ENCODE assay signal across 8 mouse cellular contexts in genomic region chr1:180812463-180813408, GRCm38 (mm10). TPM values are rescaled to one million over a fixed set of nuclear protein-coding genes. Genes with fewer than 3 reads are reported as not detected.
A peak's percentile ranks its signal among the peaks of the same experiment; 100 is the strongest.
DNase-seq lines count a peak whose midpoint lies in the region; ATAC-seq and TF ChIP-seq lines count a peak whose summit lies in the region.

No protein-coding gene starts in this region.

- peaks cover 19% of the 10 kb centered on the region for H3K36me3 ChIP-seq in embryonic facial prominence, embryonic 15.5 days
- H3K36me3 ChIP-seq in heart, embryonic 11.5 days (ENCODE audit: control insufficient read depth, insufficient read depth, low read length): peaks cover 8% of the 10 kb centered on the region; the same call in 1 of the 2 replicates
- H3K36me3 ChIP-seq in kidney, embryonic 14.5 days (ENCODE audit: control insufficient read depth, insufficient read depth, low read length): peaks cover 27% of the 10 kb centered on the region
- peaks cover 28% of the 10 kb centered on the region for H3K36me3 ChIP-seq in limb, embryonic 14.5 days (ENCODE audit: control insufficient read depth, insufficient read depth, low read length)
- peaks cover 30% of the 10 kb centered on the region for H3K36me3 ChIP-seq in midbrain, embryonic 14.5 days (ENCODE audit: control insufficient read depth, insufficient read depth, low read length)

- peak; percentile 77 for DNase-seq in 416B (ENCODE audit: low read depth)
- peak; percentile 72 to 82 for DNase-seq in adrenal gland, postnatal 36 days
- DNase-seq in limb, embryonic 14.5 days (ENCODE audit: low spot score): peak; percentile 43
- DNase-seq in midbrain, embryonic 14.5 days: peak; percentile 78
- peak; percentile 71 to 80 for DNase-seq in spleen, postnatal 10 days (ENCODE audit: low spot score in 2 of 2)

- no peak for TF ChIP-seq POLR2A in limb, embryonic 14.5 days (IDR thresholded peaks at IDR 0.05; ENCODE audit: borderline replicate concordance, extremely low read depth, insufficient read depth, insufficient read length)

- peak overlapping the region; percentile 100 for H3K27ac ChIP-seq in embryonic facial prominence, embryonic 15.5 days (replicated peaks)
- peak overlapping the region; percentile 99 for H3K27ac ChIP-seq in heart, embryonic 11.5 days (ENCODE audit: low read depth, low read length)
- peak overlapping the region; percentile 99 for H3K27ac ChIP-seq in kidney, embryonic 14.5 days (ENCODE audit: low read depth, low read length)
- H3K27ac ChIP-seq in limb, embryonic 14.5 days (replicated peaks; ENCODE audit: low read depth, low read length): peak overlapping the region; percentile 100
- H3K27ac ChIP-seq in midbrain, embryonic 14.5 days (replicated peaks; ENCODE audit: low read depth, low read length): peak overlapping the region; percentile 100

- peak overlapping the region; percentile 78 for H3K4me3 ChIP-seq in embryonic facial prominence, embryonic 15.5 days (replicated peaks)
- peak overlapping the region; percentile 94 for H3K4me3 ChIP-seq in heart, embryonic 11.5 days (ENCODE audit: low read depth, low read length)
- H3K4me3 ChIP-seq in kidney, embryonic 14.5 days (ENCODE audit: low read length): peak overlapping the region; percentile 95
- H3K4me3 ChIP-seq in limb, embryonic 14.5 days (replicated peaks; ENCODE audit: low read length): peak overlapping the region; percentile 95
- peak overlapping the region; percentile 96 for H3K4me3 ChIP-seq in midbrain, embryonic 14.5 days (replicated peaks; ENCODE audit: low read depth, low read length)

- peaks cover 36% of the 10 kb centered on the region for H3K4me1 ChIP-seq in embryonic facial prominence, embryonic 15.5 days
- H3K4me1 ChIP-seq in heart, embryonic 11.5 days (ENCODE audit: control insufficient read depth, insufficient read depth, low read length): peaks cover 7% of the 10 kb centered on the region
- H3K4me1 ChIP-seq in kidney, embryonic 14.5 days (ENCODE audit: control insufficient read depth, insufficient read depth, low read length): peaks cover 6% of the 10 kb centered on the region; the same call in 1 of the 2 replicates
- peaks cover 30% of the 10 kb centered on the region for H3K4me1 ChIP-seq in limb, embryonic 14.5 days (ENCODE audit: control insufficient read depth, insufficient read depth, low read length)
- H3K4me1 ChIP-seq in midbrain, embryonic 14.5 days (ENCODE audit: control insufficient read depth, insufficient read depth, low read length): peaks cover 36% of the 10 kb centered on the region

- under 1% methylated on average over 65 of the region's 71 CpGs for WGBS in embryonic facial prominence, embryonic 15.5 days
- WGBS in heart, embryonic 11.5 days (ENCODE audit: insufficient replicate concordance): under 1% methylated on average over 71 of the region's 71 CpGs
- WGBS in kidney, embryonic 14.5 days: under 1% methylated on average over 71 of the region's 71 CpGs
- WGBS in limb, embryonic 14.5 days: under 1% methylated on average over 62 of the region's 71 CpGs
- WGBS in midbrain, embryonic 14.5 days: under 1% methylated on average over 68 of the region's 71 CpGs

- H3K9me3 ChIP-seq in embryonic facial prominence, embryonic 15.5 days (replicated peaks): no peaks in the 10 kb centered on the region
- no peaks in the 10 kb centered on the region for H3K9me3 ChIP-seq in heart, embryonic 11.5 days (replicated peaks; ENCODE audit: control insufficient read depth, low read length)
- no peaks in the 10 kb centered on the region for H3K9me3 ChIP-seq in kidney, embryonic 14.5 days (ENCODE audit: control insufficient read depth, low read length)
- no peaks in the 10 kb centered on the region for H3K9me3 ChIP-seq in limb, embryonic 14.5 days (ENCODE audit: control insufficient read depth, low read length)
- no peaks in the 10 kb centered on the region for H3K9me3 ChIP-seq in midbrain, embryonic 14.5 days (ENCODE audit: control insufficient read depth, low read length)

- no peaks in the 10 kb centered on the region for H3K27me3 ChIP-seq in embryonic facial prominence, embryonic 15.5 days
- no peaks in the 10 kb centered on the region for H3K27me3 ChIP-seq in heart, embryonic 11.5 days (ENCODE audit: control insufficient read depth, insufficient read depth, low read length)
- H3K27me3 ChIP-seq in kidney, embryonic 14.5 days (ENCODE audit: control insufficient read depth, insufficient read depth, low read length): no peaks in the 10 kb centered on the region
- H3K27me3 ChIP-seq in limb, embryonic 14.5 days (ENCODE audit: control insufficient read depth, insufficient read depth, low read length): no peaks in the 10 kb centered on the region
- no peaks in the 10 kb centered on the region for H3K27me3 ChIP-seq in midbrain, embryonic 14.5 days (ENCODE audit: control insufficient read depth, insufficient read depth, low read length)

- H3K4me2 ChIP-seq in embryonic facial prominence, embryonic 15.5 days (replicated peaks): peak overlapping the region; percentile 49
- peak overlapping the region; percentile 61 for H3K4me2 ChIP-seq in heart, embryonic 11.5 days
- H3K4me2 ChIP-seq in kidney, embryonic 14.5 days (replicated peaks; ENCODE audit: low read depth, low read length): peak overlapping the region; percentile 46
- H3K4me2 ChIP-seq in limb, embryonic 14.5 days (replicated peaks; ENCODE audit: low read depth, low read length, severe bottlenecking): peak overlapping the region; percentile 49
- H3K4me2 ChIP-seq in midbrain, embryonic 14.5 days (ENCODE audit: low read length): peak overlapping the region; percentile 58

- peak overlapping the region; percentile 99 for H3K9ac ChIP-seq in embryonic facial prominence, embryonic 15.5 days
- peak overlapping the region; percentile 96 for H3K9ac ChIP-seq in heart, embryonic 11.5 days (ENCODE audit: low read depth, low read length)
- peak overlapping the region; percentile 99 for H3K9ac ChIP-seq in kidney, embryonic 14.5 days (ENCODE audit: low read depth, low read length)
- peak overlapping the region; percentile 100 for H3K9ac ChIP-seq in limb, embryonic 14.5 days (ENCODE audit: low read depth, low read length, severe bottlenecking)
- peak overlapping the region; percentile 99 for H3K9ac ChIP-seq in midbrain, embryonic 14.5 days (replicated peaks; ENCODE audit: low read length)

- peak; percentile 16 for ATAC-seq in embryonic facial prominence, embryonic 15.5 days (ENCODE audit: insufficient number of reproducible peaks, low FRiP score, low TSS enrichment, low read depth)
- ATAC-seq in heart, embryonic 11.5 days (replicated peaks; ENCODE audit: insufficient number of reproducible peaks, low FRiP score, low TSS enrichment): peak; percentile 19; the same call in 1 of the 2 replicates
- peak; percentile 0 for ATAC-seq in kidney, embryonic 14.5 days (ENCODE audit: low FRiP score, low TSS enrichment)
- peak; percentile 21 for ATAC-seq in limb, embryonic 14.5 days (ENCODE audit: low FRiP score, low read depth)
- ATAC-seq in midbrain, embryonic 14.5 days (ENCODE audit: low FRiP score, low TSS enrichment): peak; percentile 48

RNA-seq across cellular contexts. Expression of gene H3f3a, which starts 1.0 kb away (rescaled TPM):
- 100 to 1,000 TPM; 680 to 813 TPM for total RNA-seq in adrenal gland, postnatal 36 days (2021)
- polyA plus RNA-seq in embryonic facial prominence, embryonic 15.5 days (2015; fragmentation: Nextera tagmentation; extraction: Ambion mirVana): 2,445 and 2,695 TPM in 2 replicates
- 1,894 and 1,931 TPM in 2 replicates for polyA plus RNA-seq in heart, embryonic 11.5 days (2014; fragmentation: Nextera tagmentation; extraction: Ambion mirVana)
- polyA plus RNA-seq in kidney, embryonic 14.5 days (2014; fragmentation: Nextera tagmentation; extraction: Ambion mirVana): 2,845 and 3,531 TPM in 2 replicates
- 1,296 and 1,586 TPM in 2 replicates for polyA plus RNA-seq in limb, embryonic 14.5 days (2012; rRNA removed)
- 2,743 and 2,800 TPM in 2 replicates for polyA plus RNA-seq in limb, embryonic 14.5 days (2014; fragmentation: Nextera tagmentation; extraction: Ambion mirVana)
- 3,827 and 3,910 TPM in 2 replicates for polyA plus RNA-seq in midbrain, embryonic 14.5 days (2014; fragmentation: Nextera tagmentation; extraction: Ambion mirVana)

RNA-seq across cellular contexts. Expression of gene Sde2, which starts 38.2 kb away (rescaled TPM):
- total RNA-seq in adrenal gland, postnatal 36 days (2021): 10 to 100 TPM; 24.6 to 30.5 TPM
- polyA plus RNA-seq in embryonic facial prominence, embryonic 15.5 days (2015; fragmentation: Nextera tagmentation; extraction: Ambion mirVana): 37.5 and 38.9 TPM in 2 replicates
- 24.1 and 32.7 TPM in 2 replicates for polyA plus RNA-seq in heart, embryonic 11.5 days (2014; fragmentation: Nextera tagmentation; extraction: Ambion mirVana)
- 32.9 and 39.6 TPM in 2 replicates for polyA plus RNA-seq in kidney, embryonic 14.5 days (2014; fragmentation: Nextera tagmentation; extraction: Ambion mirVana)
- 24.6 and 29.8 TPM in 2 replicates for polyA plus RNA-seq in limb, embryonic 14.5 days (2012; rRNA removed)
- 30.9 and 33.0 TPM in 2 replicates for polyA plus RNA-seq in limb, embryonic 14.5 days (2014; fragmentation: Nextera tagmentation; extraction: Ambion mirVana)
- polyA plus RNA-seq in midbrain, embryonic 14.5 days (2014; fragmentation: Nextera tagmentation; extraction: Ambion mirVana): 26.1 and 28.7 TPM in 2 replicates

Comparison
In these comparisons a context has a peak if more than half of its experiments do, and no peak if none do; other contexts are left out.
1. Peak in every context shown above with its lines: DNase-seq, ATAC-seq, H3K4me3 ChIP-seq and H3K27ac ChIP-seq.